Mouse (Mus musculus): ENCODE measurements around the gene Sem1. TPM values are rescaled to one million over a fixed set of nuclear protein-coding genes. Genes with fewer than 3 reads are reported as not detected.

The Sem1 gene
- 2.8 and 3.5 TPM in 2 replicates for polyA plus RNA-seq (2012; rRNA removed)

GRCm38 (mm10) chr6:6578304-6579149, at the start of gene Sem1:
Sem1 (minus strand) TSS chr6:6578663.

